ENCODE assay signal across 16 mouse cellular contexts in the genomic region with DNA sequence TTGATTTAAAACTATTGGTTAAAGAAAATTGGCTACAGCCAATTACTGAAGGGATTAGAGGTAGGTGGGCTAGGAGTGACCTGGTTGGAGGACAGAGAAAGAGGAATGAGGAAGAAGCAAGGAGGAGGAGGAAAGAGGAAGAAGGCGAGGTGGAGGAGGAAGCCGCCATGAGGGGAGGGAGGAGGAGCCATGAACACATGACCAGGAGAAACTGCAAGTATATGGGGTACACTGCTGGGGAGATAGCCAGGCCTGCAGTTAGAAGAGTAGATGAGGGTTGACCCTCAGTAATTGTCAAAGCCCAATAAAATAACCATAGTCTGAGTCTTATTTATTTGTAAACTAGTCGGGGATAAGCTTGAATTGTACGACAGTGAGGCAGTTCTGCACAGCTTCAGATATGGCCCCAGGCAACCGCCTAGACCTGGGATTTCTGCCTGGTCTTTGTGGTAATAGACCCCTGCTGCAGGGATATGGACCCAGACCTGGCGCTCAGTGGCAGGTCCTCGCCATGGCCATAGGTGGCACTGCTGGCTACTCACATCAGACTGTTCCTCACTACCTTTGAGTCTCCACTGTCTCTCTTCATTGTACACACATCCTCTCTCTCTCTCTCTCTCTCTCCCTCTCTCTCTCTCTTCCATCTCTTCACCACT. TPM values are rescaled to one million over a fixed set of nuclear protein-coding genes. Genes with fewer than 3 reads are reported as not detected.
A peak's percentile ranks its signal among the peaks of the same experiment; 100 is the strongest.
DNase-seq lines count a peak whose midpoint lies in the region; ATAC-seq lines count a peak whose summit lies in the region.
"Had no signal": no experiment of that assay in that cellular context is flagged by ENCODE, and none has a peak within 500 bp of the region (broad histone marks: within the 10 kb centered on the region; RNA-seq: fewer than 3 reads in every experiment).

No protein-coding gene starts in this region.

- peak; percentile 43 for ATAC-seq in CD4-positive, CD25-positive, alpha-beta regulatory T cell, adult 4 months
- 0 out of 2 replicates have a peak, but pooled peaks have one; percentile 13 for ATAC-seq in liver, embryonic 16.5 days (ENCODE audit: low read depth)
- no peak for ATAC-seq in kidney, embryonic 15.5 days (replicated peaks; ENCODE audit: low FRiP score)
- ATAC-seq: hindbrain, postnatal 0 days; Patski had no signal

- no peak overlapping the region for H3K4me2 ChIP-seq in liver, embryonic 16.5 days (ENCODE audit: low read depth, low read length)
- no peak overlapping the region for H3K4me2 ChIP-seq in kidney, embryonic 15.5 days
- H3K4me2 ChIP-seq: limb, embryonic 15.5 days; neural tube, embryonic 15.5 days had no signal

- no peak overlapping the region for H3K4me3 ChIP-seq in liver, embryonic 16.5 days (ENCODE audit: low read depth, low read length)
- H3K4me3 ChIP-seq in kidney, embryonic 15.5 days (replicated peaks), result no peak overlapping the region
- H3K4me3 ChIP-seq: neural tube, embryonic 15.5 days had no signal

- no peaks in the 10 kb centered on the region for H3K36me3 ChIP-seq in liver, embryonic 16.5 days (ENCODE audit: control insufficient read depth, insufficient read depth)
- no peaks in the 10 kb centered on the region for H3K36me3 ChIP-seq in kidney, embryonic 15.5 days
- H3K36me3 ChIP-seq: limb, embryonic 15.5 days; neural tube, embryonic 15.5 days had no signal

- peak; percentile 30 for DNase-seq in 3134 (ENCODE audit: extremely low read depth, insufficient read length, low spot score)
- peak; percentile 48 for DNase-seq in WW6 (ENCODE audit: low read depth, low spot score)
- DNase-seq in cerebellum, adult 11 months, result no peak
- DNase-seq in layer of hippocampus, adult 9-10 months (ENCODE audit: low spot score), result no peak
- DNase-seq: adrenal gland, postnatal 25 days; kidney, postnatal 14 days; thymus, adult 18-20 months had no signal

- H3K27me3 ChIP-seq in liver, embryonic 16.5 days (ENCODE audit: control insufficient read depth, insufficient read depth, low read depth, low read length), result no peaks in the 10 kb centered on the region
- peaks cover 15% of the 10 kb centered on the region for H3K27me3 ChIP-seq in kidney, embryonic 15.5 days
- H3K27me3 ChIP-seq: neural tube, embryonic 15.5 days had no signal

- H3K9me3 ChIP-seq in liver, embryonic 16.5 days (replicated peaks; ENCODE audit: control insufficient read depth, low read length), result no peaks in the 10 kb centered on the region
- no peaks in the 10 kb centered on the region for H3K9me3 ChIP-seq in kidney, embryonic 15.5 days (replicated peaks)
- H3K9me3 ChIP-seq: limb, embryonic 15.5 days; neural tube, embryonic 15.5 days had no signal

- H3K4me1 ChIP-seq in liver, embryonic 16.5 days (ENCODE audit: control insufficient read depth, low read depth, low read length), result no peaks in the 10 kb centered on the region
- no peaks in the 10 kb centered on the region for H3K4me1 ChIP-seq in kidney, embryonic 15.5 days
- H3K4me1 ChIP-seq: limb, embryonic 15.5 days; neural tube, embryonic 15.5 days had no signal

- 57% methylated on average over 7 of the region's 7 CpGs for WGBS in liver, embryonic 16.5 days (ENCODE audit: insufficient replicate concordance)
- WGBS in kidney, embryonic 15.5 days, result 88% methylated on average over 7 of the region's 7 CpGs

- H3K27ac ChIP-seq in liver, embryonic 16.5 days (ENCODE audit: low read length), result no peak overlapping the region
- H3K27ac ChIP-seq in kidney, embryonic 15.5 days, result no peak overlapping the region
- H3K27ac ChIP-seq: hindbrain, postnatal 0 days; limb, embryonic 15.5 days; macrophage; neural tube, embryonic 15.5 days had no signal

- no peak overlapping the region for H3K9ac ChIP-seq in liver, embryonic 16.5 days (ENCODE audit: low read depth, low read length)
- H3K9ac ChIP-seq in kidney, embryonic 15.5 days, result no peak overlapping the region
- H3K9ac ChIP-seq: limb, embryonic 15.5 days; neural tube, embryonic 15.5 days had no signal

RNA-seq across cellular contexts. Expression of gene Smoc1, which starts 7.2 kb away (rescaled TPM):
- under 1 TPM; 0.51 to 0.61 TPM for polyA plus RNA-seq in CD4-positive, CD25-positive, alpha-beta regulatory T cell, adult 4 months (2017; shearing (Covaris generic))
- polyA plus RNA-seq in liver, embryonic 16.5 days (2015; fragmentation: Nextera tagmentation; extraction: Ambion mirVana), result 14.2 and 15.9 TPM in 2 replicates
- polyA plus RNA-seq in kidney, embryonic 15.5 days (2015; fragmentation: Nextera tagmentation; extraction: Ambion mirVana), result 1.7 and 2.3 TPM in 2 replicates

RNA-seq across cellular contexts. Expression of gene Slc10a1, which starts 50.9 kb away (rescaled TPM):
- 1 to 10 TPM; 1.2 TPM for polyA plus RNA-seq in CD4-positive, CD25-positive, alpha-beta regulatory T cell, adult 4 months (2017; shearing (Covaris generic))
- polyA plus RNA-seq in liver, embryonic 16.5 days (2015; fragmentation: Nextera tagmentation; extraction: Ambion mirVana), result 27.0 and 39.5 TPM in 2 replicates
- polyA plus RNA-seq in kidney, embryonic 15.5 days (2015; fragmentation: Nextera tagmentation; extraction: Ambion mirVana), result 0.82 and 0.96 TPM in 2 replicates
- polyA plus RNA-seq: cortical plate, adult 2 months; macrophage had no signal

Comparison
In these comparisons a context has a peak if more than half of its experiments do, and no peak if none do; other contexts are left out.
1. DNase-seq: peak in 3134 (single experiment) and WW6 (single experiment); none in cerebellum, adult 11 months (single experiment) and layer of hippocampus, adult 9-10 months (single experiment).
2. RNA of gene Slc10a1, which starts 50.9 kb away (polyA plus RNA-seq): 27.0 to 39.5 TPM in liver, embryonic 16.5 days; 1.2 TPM in CD4-positive, CD25-positive, alpha-beta regulatory T cell, adult 4 months and 0.82 to 0.96 TPM in kidney, embryonic 15.5 days; every median in the first group is over 10 times any median in the second.